ENCODE assay signal across 31 mouse cellular contexts in genomic region chr14:37064849-37065248, GRCm38 (mm10). TPM values are rescaled to one million over a fixed set of nuclear protein-coding genes. Genes with fewer than 3 reads are reported as not detected.
DNase-seq lines count a peak whose midpoint lies in the region; ATAC-seq and TF ChIP-seq lines count a peak whose summit lies in the region.
"Had no signal": no experiment of that assay in that cellular context is flagged by ENCODE, and none has a peak within 500 bp of the region (broad histone marks: within the 10 kb centered on the region; RNA-seq: fewer than 3 reads in every experiment).

No protein-coding gene starts in this region.

- no peaks in the 10 kb centered on the region for H3K36me3 ChIP-seq in midbrain, postnatal 0 days (ENCODE audit: insufficient read depth, low read length)
- no peaks in the 10 kb centered on the region for H3K36me3 ChIP-seq in midbrain, embryonic 10.5 days
- H3K36me3 ChIP-seq: embryonic facial prominence, embryonic 10.5 days; embryonic facial prominence, embryonic 12.5 days; forebrain, embryonic 10.5 days; forebrain, embryonic 12.5 days had no signal

- H3K4me3 ChIP-seq in layer of hippocampus, adult 2 months = no peak overlapping the region
- H3K4me3 ChIP-seq in midbrain, postnatal 0 days (ENCODE audit: low read depth, low read length) = no peak overlapping the region
- no peak overlapping the region for H3K4me3 ChIP-seq in midbrain, embryonic 10.5 days
- no peak overlapping the region for H3K4me3 ChIP-seq in cortical plate, adult 2 months (ENCODE audit: insufficient read depth, low read length)
- H3K4me3 ChIP-seq: embryonic facial prominence, embryonic 10.5 days; embryonic facial prominence, embryonic 12.5 days; forebrain, embryonic 10.5 days; forebrain, embryonic 12.5 days had no signal

- no peak overlapping the region for H3K27ac ChIP-seq in layer of hippocampus, adult 2 months
- no peak overlapping the region for H3K27ac ChIP-seq in midbrain, postnatal 0 days (ENCODE audit: low read depth, low read length)
- no peak overlapping the region for H3K27ac ChIP-seq in midbrain, embryonic 10.5 days (replicated peaks)
- no peak overlapping the region for H3K27ac ChIP-seq in cortical plate, adult 2 months (ENCODE audit: insufficient read depth, low read length)
- H3K27ac ChIP-seq: embryonic facial prominence, embryonic 10.5 days; embryonic facial prominence, embryonic 12.5 days; forebrain, embryonic 10.5 days; forebrain, embryonic 12.5 days had no signal

- DNase-seq in layer of hippocampus, adult 2 months (ENCODE audit: low spot score in 2 of 2) = no peak
- no peak for DNase-seq in layer of hippocampus, postnatal 36 days
- DNase-seq in midbrain, postnatal 0 days (ENCODE audit: low spot score) = no peak
- DNase-seq in midbrain, embryonic 10.5 days (ENCODE audit: low spot score) = no peak
- DNase-seq in adipocyte (ENCODE audit: low spot score) = peak; percentile 67
- DNase-seq in ovary, postnatal 14 days (ENCODE audit: low spot score) = no peak
- DNase-seq: adrenal gland, adult 2 months; adrenal gland, postnatal 10 days; adrenal gland, postnatal 36 days; cerebellum, adult 11 months; cerebellum, adult 18-20 months; cerebellum, adult 8-10 months; cerebellum, adult 9-11 months; cerebellum, postnatal 36 days had no signal

- no peak for ATAC-seq in midbrain, postnatal 0 days (ENCODE audit: low FRiP score)
- ATAC-seq in erythroid progenitor cell, adult 5-6 weeks (replicated peaks; ENCODE audit: low FRiP score, poor library complexity, severe bottlenecking) = no peak
- ATAC-seq: activated CD4-positive, CD25-positive, alpha-beta regulatory T cell, adult 4 months; forebrain, embryonic 14.5 days; forebrain, embryonic 16.5 days; Patski had no signal

- TF ChIP-seq CTCF in layer of hippocampus, adult 2 months (conservative IDR thresholded peaks at IDR 0.05) = peak; percentile 51
- TF ChIP-seq CTCF in midbrain, postnatal 0 days (IDR thresholded peaks at IDR 0.05) = peak; percentile 33; the same call in 1 of the 2 replicates
- TF ChIP-seq CTCF in cortical plate, adult 2 months (IDR thresholded peaks at IDR 0.05; ENCODE audit: extremely low read depth, insufficient read depth, low read length) = 0 out of 2 replicates have a peak, but pooled peaks have one; percentile 12

- H3K4me2 ChIP-seq in midbrain, postnatal 0 days (ENCODE audit: low read depth, low read length, poor library complexity, severe bottlenecking) = no peak overlapping the region
- H3K4me2 ChIP-seq: embryonic facial prominence, embryonic 12.5 days; forebrain, embryonic 12.5 days had no signal

- 60% methylated on average over 2 of the region's 2 CpGs for WGBS in midbrain, postnatal 0 days
- 73% methylated on average over 2 of the region's 2 CpGs for WGBS in midbrain, embryonic 10.5 days

- H3K27me3 ChIP-seq in midbrain, postnatal 0 days (ENCODE audit: insufficient read depth, low read length) = no peaks in the 10 kb centered on the region
- no peaks in the 10 kb centered on the region for H3K27me3 ChIP-seq in midbrain, embryonic 10.5 days (ENCODE audit: low read depth, poor library complexity, severe bottlenecking)
- H3K27me3 ChIP-seq: embryonic facial prominence, embryonic 12.5 days; forebrain, embryonic 12.5 days had no signal

- no peaks in the 10 kb centered on the region for H3K9me3 ChIP-seq in midbrain, postnatal 0 days (ENCODE audit: low read length)
- H3K9me3 ChIP-seq in midbrain, embryonic 10.5 days (replicated peaks) = no peaks in the 10 kb centered on the region
- H3K9me3 ChIP-seq: embryonic facial prominence, embryonic 10.5 days; embryonic facial prominence, embryonic 12.5 days; forebrain, embryonic 10.5 days; forebrain, embryonic 12.5 days had no signal

- no peaks in the 10 kb centered on the region for H3K4me1 ChIP-seq in midbrain, postnatal 0 days (ENCODE audit: insufficient read depth, low read length)
- no peaks in the 10 kb centered on the region for H3K4me1 ChIP-seq in midbrain, embryonic 10.5 days
- no peaks in the 10 kb centered on the region for H3K4me1 ChIP-seq in cortical plate, adult 2 months (ENCODE audit: control insufficient read depth, insufficient read depth, low read length)
- H3K4me1 ChIP-seq: embryonic facial prominence, embryonic 10.5 days; embryonic facial prominence, embryonic 12.5 days; forebrain, embryonic 10.5 days; forebrain, embryonic 12.5 days had no signal

- no peak overlapping the region for H3K9ac ChIP-seq in midbrain, postnatal 0 days (replicated peaks; ENCODE audit: low read length, poor library complexity, severe bottlenecking)
- H3K9ac ChIP-seq: embryonic facial prominence, embryonic 12.5 days; forebrain, embryonic 12.5 days had no signal

- no peak for TF ChIP-seq POLR2A in cortical plate, adult 2 months (IDR thresholded peaks at IDR 0.05; ENCODE audit: extremely low read depth, insufficient read depth, low read length)

RNA-seq across cellular contexts. Expression of gene Lrit2, which starts 2.9 kb away (rescaled TPM):
- total RNA-seq in layer of hippocampus, adult 2 months (2021) = not detected
- total RNA-seq in layer of hippocampus, postnatal 36 days (2021) = not detected
- total RNA-seq in midbrain, postnatal 0 days (2014; rRNA removed) = 0.16 TPM in 1 of 2 replicates, not detected in the other
- polyA plus RNA-seq in midbrain, postnatal 0 days (2015; fragmentation: Nextera tagmentation; extraction: Ambion mirVana) = 0.06 and 0.07 TPM in 2 replicates
- polyA plus RNA-seq in midbrain, embryonic 10.5 days (2016; fragmentation: Nextera tagmentation; extraction: Ambion mirVana) = not detected in 2 replicates
- polyA plus RNA-seq in cortical plate, adult 2 months (2012; rRNA removed) = not detected in 2 replicates
- not detected in 2 replicates for total RNA-seq in erythroid progenitor cell, adult 5-6 weeks (2015; ENCODE audit: low replicate concordance)
- not detected in 2 replicates for total RNA-seq in erythroid progenitor cell, adult 5-6 weeks (2017; ENCODE audit: low replicate concordance)
- total RNA-seq: adrenal gland, adult 2 months; adrenal gland, postnatal 10 days; adrenal gland, postnatal 36 days; common myeloid progenitor, adult 5-6 weeks; ES-E14; MEL had no signal
- polyA plus RNA-seq: activated CD4-positive, CD25-positive, alpha-beta regulatory T cell, adult 4 months; adrenal gland, adult 2 months; brain, embryonic 14.5 days; embryonic facial prominence, embryonic 10.5 days; embryonic facial prominence, embryonic 12.5 days; forebrain, embryonic 10.5 days; forebrain, embryonic 12.5 days; forebrain, embryonic 14.5 days; forebrain, embryonic 16.5 days; frontal cortex, adult 2 months; Patski had no signal

RNA-seq across cellular contexts. Expression of gene Lrit1, which starts 10.2 kb away (rescaled TPM):
- not detected for total RNA-seq in layer of hippocampus, adult 2 months (2021)
- not detected for total RNA-seq in layer of hippocampus, postnatal 36 days (2021)
- total RNA-seq in midbrain, postnatal 0 days (2014; rRNA removed) = not detected in 2 replicates
- polyA plus RNA-seq in midbrain, postnatal 0 days (2015; fragmentation: Nextera tagmentation; extraction: Ambion mirVana) = not detected in 2 replicates
- not detected in 2 replicates for polyA plus RNA-seq in midbrain, embryonic 10.5 days (2016; fragmentation: Nextera tagmentation; extraction: Ambion mirVana)
- not detected in 2 replicates for polyA plus RNA-seq in cortical plate, adult 2 months (2012; rRNA removed)
- total RNA-seq in erythroid progenitor cell, adult 5-6 weeks (2015; ENCODE audit: low replicate concordance) = not detected in 2 replicates
- not detected in 2 replicates for total RNA-seq in erythroid progenitor cell, adult 5-6 weeks (2017; ENCODE audit: low replicate concordance)
- total RNA-seq: adrenal gland, adult 2 months; adrenal gland, postnatal 36 days; common myeloid progenitor, adult 5-6 weeks; ES-E14; MEL had no signal
- polyA plus RNA-seq: activated CD4-positive, CD25-positive, alpha-beta regulatory T cell, adult 4 months; adrenal gland, adult 2 months; brain, embryonic 14.5 days; C2C12; embryonic facial prominence, embryonic 10.5 days; embryonic facial prominence, embryonic 12.5 days; embryonic facial prominence, embryonic 14.5 days; forebrain, embryonic 10.5 days; forebrain, embryonic 12.5 days; forebrain, embryonic 14.5 days; forebrain, embryonic 16.5 days; frontal cortex, adult 2 months; Patski had no signal

RNA-seq across cellular contexts. Expression of gene Rgr, which starts 16.1 kb away (rescaled TPM):
- not detected for total RNA-seq in layer of hippocampus, adult 2 months (2021)
- not detected for total RNA-seq in layer of hippocampus, postnatal 36 days (2021)
- total RNA-seq in midbrain, postnatal 0 days (2014; rRNA removed) = not detected in 2 replicates
- polyA plus RNA-seq in midbrain, postnatal 0 days (2015; fragmentation: Nextera tagmentation; extraction: Ambion mirVana) = not detected in 2 replicates
- not detected in 2 replicates for polyA plus RNA-seq in midbrain, embryonic 10.5 days (2016; fragmentation: Nextera tagmentation; extraction: Ambion mirVana)
- 0.02 TPM in 1 of 2 replicates, not detected in the other for polyA plus RNA-seq in cortical plate, adult 2 months (2012; rRNA removed)
- not detected in 2 replicates for total RNA-seq in erythroid progenitor cell, adult 5-6 weeks (2015; ENCODE audit: low replicate concordance)
- not detected in 2 replicates for total RNA-seq in erythroid progenitor cell, adult 5-6 weeks (2017; ENCODE audit: low replicate concordance)
- total RNA-seq: adrenal gland, adult 2 months; adrenal gland, postnatal 10 days; adrenal gland, postnatal 36 days; common myeloid progenitor, adult 5-6 weeks; ES-E14; MEL had no signal
- polyA plus RNA-seq: activated CD4-positive, CD25-positive, alpha-beta regulatory T cell, adult 4 months; adrenal gland, adult 2 months; brain, embryonic 14.5 days; C2C12; embryonic facial prominence, embryonic 10.5 days; embryonic facial prominence, embryonic 12.5 days; forebrain, embryonic 10.5 days; forebrain, embryonic 12.5 days; forebrain, embryonic 14.5 days; forebrain, embryonic 16.5 days; Patski had no signal

RNA-seq across cellular contexts. Expression of gene Cdhr1, which starts 33.3 kb away (rescaled TPM):
- 10 to 100 TPM in 1 of 2 experiments, 1 to 10 TPM in 1; 8.5 to 10.1 TPM for total RNA-seq in layer of hippocampus, adult 2 months (2021)
- total RNA-seq in layer of hippocampus, postnatal 36 days (2021) = 1 to 10 TPM; 7.5 to 8.5 TPM
- 7.4 and 8.0 TPM in 2 replicates for total RNA-seq in midbrain, postnatal 0 days (2014; rRNA removed)
- polyA plus RNA-seq in midbrain, postnatal 0 days (2015; fragmentation: Nextera tagmentation; extraction: Ambion mirVana) = 6.7 and 7.5 TPM in 2 replicates
- 0.11 and 0.14 TPM in 2 replicates for polyA plus RNA-seq in midbrain, embryonic 10.5 days (2016; fragmentation: Nextera tagmentation; extraction: Ambion mirVana)
- 1.6 and 1.8 TPM in 2 replicates for polyA plus RNA-seq in cortical plate, adult 2 months (2012; rRNA removed)
- total RNA-seq in erythroid progenitor cell, adult 5-6 weeks (2015; ENCODE audit: low replicate concordance) = not detected in 2 replicates
- total RNA-seq in erythroid progenitor cell, adult 5-6 weeks (2017; ENCODE audit: low replicate concordance) = not detected in 2 replicates
- total RNA-seq: adrenal gland, adult 2 months; common myeloid progenitor, adult 5-6 weeks; MEL had no signal
- polyA plus RNA-seq: activated CD4-positive, CD25-positive, alpha-beta regulatory T cell, adult 4 months; adrenal gland, adult 2 months had no signal

RNA-seq across cellular contexts. Expression of gene 2610528A11Rik, which starts 49.0 kb away (rescaled TPM):
- 1 to 10 TPM in 1 of 2 experiments, under 1 TPM in 1; 0.71 to 1.2 TPM for total RNA-seq in layer of hippocampus, adult 2 months (2021)
- 1 to 10 TPM in 1 of 2 experiments, under 1 TPM in 1; 0.52 to 1.4 TPM for total RNA-seq in layer of hippocampus, postnatal 36 days (2021)
- not detected in 2 replicates for total RNA-seq in midbrain, postnatal 0 days (2014; rRNA removed)
- 0.33 and 0.43 TPM in 2 replicates for polyA plus RNA-seq in midbrain, postnatal 0 days (2015; fragmentation: Nextera tagmentation; extraction: Ambion mirVana)
- polyA plus RNA-seq in midbrain, embryonic 10.5 days (2016; fragmentation: Nextera tagmentation; extraction: Ambion mirVana) = not detected in 2 replicates
- polyA plus RNA-seq in cortical plate, adult 2 months (2012; rRNA removed) = 0.91 and 1.0 TPM in 2 replicates
- not detected in 2 replicates for total RNA-seq in erythroid progenitor cell, adult 5-6 weeks (2015; ENCODE audit: low replicate concordance)
- total RNA-seq in erythroid progenitor cell, adult 5-6 weeks (2017; ENCODE audit: low replicate concordance) = not detected in 2 replicates
- total RNA-seq: ES-E14, MEL had no signal
- polyA plus RNA-seq: embryonic facial prominence, embryonic 10.5 days; forebrain, embryonic 12.5 days; forebrain, embryonic 14.5 days; forebrain, embryonic 16.5 days; Patski had no signal
